Mouse (Mus musculus): ENCODE measurements around the gene Rb1. TPM values are rescaled to one million over a fixed set of nuclear protein-coding genes. Genes with fewer than 3 reads are reported as not detected.
A peak's percentile ranks its signal among the peaks of the same experiment; 100 is the strongest.

The Rb1 gene
- 51.6 and 51.8 TPM in 2 replicates for polyA plus RNA-seq (2014; fragmentation: Nextera tagmentation; extraction: Ambion mirVana)

- H3K4me2 ChIP-seq (ENCODE audit: low read depth): peak within 1 kb of the TSS; percentile 66
- ATAC-seq (ENCODE audit: insufficient read depth, low FRiP score, low TSS enrichment): peak; percentile 85
- no peaks in the 10 kb centered on the region for H3K27me3 ChIP-seq (ENCODE audit: control insufficient read depth, insufficient read depth, low read length)
- peak within 1 kb of the TSS; percentile 88 for H3K4me3 ChIP-seq (ENCODE audit: low read depth, low read length)
- peaks cover 6% of the 10 kb centered on the region; the same call in 1 of the 2 replicates for H3K4me1 ChIP-seq (ENCODE audit: control insufficient read depth, insufficient read depth, low read length)
- H3K9ac ChIP-seq (ENCODE audit: low read length): peak within 1 kb of the TSS; percentile 56
- H3K27ac ChIP-seq (ENCODE audit: low read depth, low read length): peak within 1 kb of the TSS; percentile 86
- H3K9me3 ChIP-seq (ENCODE audit: control insufficient read depth, low read length): no peaks in the 10 kb centered on the region
- DNase-seq (ENCODE audit: low spot score): peak; percentile 88
- WGBS: under 1% methylated on average over 68 of the region's 135 CpGs
- no peaks in the 10 kb centered on the region for H3K36me3 ChIP-seq (ENCODE audit: control insufficient read depth, insufficient read depth, low read length)
Measured at GRCm38 (mm10) chr14:73325456-73326381, at the start of gene Rb1. Gene Rb1, minus strand, starts transcription at chr14:73325822.

DNA sequence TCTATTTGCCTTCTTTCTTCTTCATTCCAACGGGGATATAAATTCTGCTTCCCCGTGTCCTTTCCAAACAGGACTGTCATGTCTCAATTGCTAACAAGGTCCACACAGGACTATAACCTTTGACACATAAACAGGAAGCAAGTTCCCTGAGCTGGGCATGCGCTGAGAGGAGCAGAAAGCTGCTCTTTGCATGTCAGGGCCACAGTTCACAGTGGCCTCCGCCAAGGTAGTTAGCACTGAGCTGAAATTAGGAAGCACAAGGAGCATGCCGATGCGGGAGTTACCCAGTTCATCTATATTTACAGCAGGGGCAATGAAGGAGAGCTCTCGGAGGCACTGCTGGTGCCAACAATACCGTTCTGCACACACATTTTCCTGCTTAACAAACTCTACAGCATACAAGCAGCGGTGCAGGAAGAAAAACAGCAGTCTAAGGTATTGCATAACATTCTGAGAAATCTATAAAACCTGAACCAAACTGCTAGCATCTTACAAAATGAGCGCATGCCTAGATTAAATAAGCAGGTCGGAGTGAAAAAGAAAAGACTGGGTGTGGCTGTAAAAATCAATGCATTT, 48.8 kb upstream of the Rb1 start:
- Histone ChIP-seq H3K9ac (ENCODE audit: low read length) (no peak overlapping the region), H3K4me2 (ENCODE audit: low read depth) (no peak overlapping the region), H3K9me3 (ENCODE audit: control insufficient read depth, low read length) (no peaks in the 10 kb centered on the region), H3K36me3 (ENCODE audit: control insufficient read depth, insufficient read depth, low read length) (peaks cover 2% of the 10 kb centered on the region; the same call in 1 of the 2 replicates), H3K4me1 (ENCODE audit: control insufficient read depth, insufficient read depth, low read length) (no peaks in the 10 kb centered on the region), H3K4me3 (ENCODE audit: low read depth, low read length) (no peak overlapping the region), H3K27me3 (ENCODE audit: control insufficient read depth, insufficient read depth, low read length) (no peaks in the 10 kb centered on the region), H3K27ac (ENCODE audit: low read depth, low read length) (no peak overlapping the region)
- ATAC-seq (ENCODE audit: insufficient read depth, low FRiP score, low TSS enrichment) (no peak), DNase-seq (ENCODE audit: low spot score) (no peak)
- WGBS: 67% methylated on average over 11 of the region's 11 CpGs

- 84% methylated on average over 8 of the region's 8 CpGs for WGBS
- H3K4me2 ChIP-seq (ENCODE audit: low read depth): no peak overlapping the region
- H3K27ac ChIP-seq (ENCODE audit: low read depth, low read length): no peak overlapping the region
- H3K9ac ChIP-seq (ENCODE audit: low read length): no peak overlapping the region
- no peaks in the 10 kb centered on the region for H3K9me3 ChIP-seq (ENCODE audit: control insufficient read depth, low read length)
- ATAC-seq (ENCODE audit: insufficient read depth, low FRiP score, low TSS enrichment) (no peak), DNase-seq (ENCODE audit: low spot score) (no peak)
- no peaks in the 10 kb centered on the region for H3K4me1 ChIP-seq (ENCODE audit: control insufficient read depth, insufficient read depth, low read length)
- H3K27me3 ChIP-seq (ENCODE audit: control insufficient read depth, insufficient read depth, low read length): no peaks in the 10 kb centered on the region
- H3K4me3 ChIP-seq (ENCODE audit: low read depth, low read length): no peak overlapping the region
- peaks cover 2% of the 10 kb centered on the region; the same call in 1 of the 2 replicates for H3K36me3 ChIP-seq (ENCODE audit: control insufficient read depth, insufficient read depth, low read length)
Measured at GRCm38 (mm10) chr14:73373606-73374005, 48.0 kb upstream of the Rb1 start.

- Histone ChIP-seq H3K27me3 (ENCODE audit: control insufficient read depth, insufficient read depth, low read length) (no peaks in the 10 kb centered on the region), H3K4me2 (ENCODE audit: low read depth) (no peak overlapping the region), H3K36me3 (ENCODE audit: control insufficient read depth, insufficient read depth, low read length) (peaks cover 2% of the 10 kb centered on the region; the same call in 1 of the 2 replicates), H3K27ac (ENCODE audit: low read depth, low read length) (no peak overlapping the region), H3K9me3 (ENCODE audit: control insufficient read depth, low read length) (no peaks in the 10 kb centered on the region), H3K4me1 (ENCODE audit: control insufficient read depth, insufficient read depth, low read length) (no peaks in the 10 kb centered on the region), H3K9ac (ENCODE audit: low read length) (no peak overlapping the region), H3K4me3 (ENCODE audit: low read depth, low read length) (no peak overlapping the region)
- ATAC-seq (ENCODE audit: insufficient read depth, low FRiP score, low TSS enrichment): no peak
- no peak for DNase-seq (ENCODE audit: low spot score)
- WGBS: 90% methylated on average over 4 of the region's 4 CpGs
Measured at GRCm38 (mm10) chr14:73372990-73373389, 47.4 kb upstream of the Rb1 start.

- no peaks in the 10 kb centered on the region for H3K27me3 ChIP-seq (ENCODE audit: control insufficient read depth, insufficient read depth, low read length)
- WGBS: 90% methylated on average over 4 of the region's 4 CpGs
- H3K27ac ChIP-seq (ENCODE audit: low read depth, low read length): no peak overlapping the region
- DNase-seq (ENCODE audit: low spot score) (no peak), ATAC-seq (ENCODE audit: insufficient read depth, low FRiP score, low TSS enrichment) (no peak)
- peaks cover 2% of the 10 kb centered on the region; the same call in 1 of the 2 replicates for H3K36me3 ChIP-seq (ENCODE audit: control insufficient read depth, insufficient read depth, low read length)
- no peaks in the 10 kb centered on the region for H3K4me1 ChIP-seq (ENCODE audit: control insufficient read depth, insufficient read depth, low read length)
- H3K9me3 ChIP-seq (ENCODE audit: control insufficient read depth, low read length): no peaks in the 10 kb centered on the region
- H3K4me3 ChIP-seq (ENCODE audit: low read depth, low read length): no peak overlapping the region
- H3K4me2 ChIP-seq (ENCODE audit: low read depth): no peak overlapping the region
- no peak overlapping the region for H3K9ac ChIP-seq (ENCODE audit: low read length)
Measured at GRCm38 (mm10) chr14:73371577-73371976, 46.0 kb upstream of the Rb1 start.

GRCm38 (mm10) chr14:73370695-73371372, 45.2 kb upstream of the Rb1 start:
- no peak overlapping the region for H3K9ac ChIP-seq (ENCODE audit: low read length)
- no peak overlapping the region for H3K4me3 ChIP-seq (ENCODE audit: low read depth, low read length)
- WGBS: 93% methylated on average over 23 of the region's 23 CpGs
- peaks cover 3% of the 10 kb centered on the region; the same call in 1 of the 2 replicates for H3K36me3 ChIP-seq (ENCODE audit: control insufficient read depth, insufficient read depth, low read length)
- ATAC-seq (ENCODE audit: insufficient read depth, low FRiP score, low TSS enrichment): no peak
- H3K27ac ChIP-seq (ENCODE audit: low read depth, low read length): no peak overlapping the region
- no peak for DNase-seq (ENCODE audit: low spot score)
- no peaks in the 10 kb centered on the region for H3K27me3 ChIP-seq (ENCODE audit: control insufficient read depth, insufficient read depth, low read length)
- H3K9me3 ChIP-seq (ENCODE audit: control insufficient read depth, low read length): no peaks in the 10 kb centered on the region
- H3K4me1 ChIP-seq (ENCODE audit: control insufficient read depth, insufficient read depth, low read length): no peaks in the 10 kb centered on the region
- H3K4me2 ChIP-seq (ENCODE audit: low read depth): no peak overlapping the region

DNA sequence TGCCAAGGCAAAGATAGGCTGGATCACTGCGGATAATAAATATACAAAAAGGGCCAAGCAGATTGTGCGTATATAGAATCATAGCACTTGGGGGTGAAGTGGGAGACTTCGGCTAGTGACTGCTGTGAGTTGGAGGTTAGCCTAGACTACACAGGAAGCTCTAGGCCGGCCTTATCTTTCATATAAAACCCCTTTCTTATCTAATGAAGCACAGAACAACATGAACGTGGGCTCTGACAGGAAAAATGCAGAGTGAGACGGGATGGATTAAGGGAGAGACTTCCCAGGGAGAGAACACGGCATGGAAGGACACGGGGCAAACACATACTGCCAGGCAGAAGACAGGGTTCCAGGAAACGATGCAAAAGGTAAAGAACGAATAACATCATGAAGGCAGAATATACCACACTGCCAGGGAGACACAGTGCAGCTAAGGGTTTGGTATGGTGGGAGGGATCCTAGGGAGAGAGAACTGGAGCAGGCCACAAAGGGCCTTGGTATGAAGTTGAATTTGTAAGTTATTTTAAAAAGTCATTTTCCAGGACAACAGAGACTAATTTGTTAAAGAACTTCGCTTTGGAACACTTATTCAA, 44.6 kb upstream of the Rb1 start:
- DNase-seq (ENCODE audit: low spot score) (no peak), ATAC-seq (ENCODE audit: insufficient read depth, low FRiP score, low TSS enrichment) (no peak)
- Histone ChIP-seq H3K27me3 (ENCODE audit: control insufficient read depth, insufficient read depth, low read length) (no peaks in the 10 kb centered on the region), H3K9me3 (ENCODE audit: control insufficient read depth, low read length) (no peaks in the 10 kb centered on the region), H3K4me1 (ENCODE audit: control insufficient read depth, insufficient read depth, low read length) (no peaks in the 10 kb centered on the region), H3K4me3 (ENCODE audit: low read depth, low read length) (no peak overlapping the region), H3K4me2 (ENCODE audit: low read depth) (no peak overlapping the region), H3K27ac (ENCODE audit: low read depth, low read length) (no peak overlapping the region), H3K36me3 (ENCODE audit: control insufficient read depth, insufficient read depth, low read length) (peaks cover 7% of the 10 kb centered on the region; the same call in 1 of the 2 replicates), H3K9ac (ENCODE audit: low read length) (no peak overlapping the region)
- 89% methylated on average over 11 of the region's 11 CpGs for whole genome bisulfite sequencing

DNA sequence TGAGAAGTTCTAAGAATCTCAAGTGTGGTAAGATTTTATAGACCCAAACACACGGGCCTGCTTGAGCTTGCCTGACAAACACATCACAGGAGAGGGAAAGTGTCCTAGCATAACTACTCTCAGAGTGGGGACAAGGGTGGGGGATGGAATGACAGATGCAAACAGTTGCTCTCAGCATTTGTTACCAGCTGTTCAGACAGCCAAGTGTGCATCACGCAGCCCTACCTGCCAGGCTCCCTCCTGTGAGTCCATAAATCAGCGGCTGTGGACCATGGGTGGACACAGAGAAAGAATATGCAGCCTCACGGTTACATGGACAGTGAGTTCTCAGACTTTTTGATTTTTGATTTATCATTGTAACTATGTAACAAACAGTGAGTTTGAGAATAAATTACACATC, 44.0 kb upstream of the Rb1 start:
- Histone ChIP-seq H3K27me3 (ENCODE audit: control insufficient read depth, insufficient read depth, low read length) (no peaks in the 10 kb centered on the region), H3K9ac (ENCODE audit: low read length) (no peak overlapping the region), H3K4me2 (ENCODE audit: low read depth) (no peak overlapping the region), H3K4me1 (ENCODE audit: control insufficient read depth, insufficient read depth, low read length) (no peaks in the 10 kb centered on the region), H3K27ac (ENCODE audit: low read depth, low read length) (no peak overlapping the region), H3K4me3 (ENCODE audit: low read depth, low read length) (no peak overlapping the region), H3K9me3 (ENCODE audit: control insufficient read depth, low read length) (no peaks in the 10 kb centered on the region), H3K36me3 (ENCODE audit: control insufficient read depth, insufficient read depth, low read length) (peaks cover 7% of the 10 kb centered on the region; the same call in 1 of the 2 replicates)
- ATAC-seq (ENCODE audit: insufficient read depth, low FRiP score, low TSS enrichment) (no peak), DNase-seq (ENCODE audit: low spot score) (no peak)
- 62% methylated on average over 4 of the region's 4 CpGs for WGBS
